Mouse (Mus musculus) adrenal gland, adult 8-10 months (tissue): Measurements from ENCODE around the gene Atp8a2. TPM values are rescaled to one million over a fixed set of nuclear protein-coding genes. Genes with fewer than 3 reads are reported as not detected.

Experiments used
- DNase-seq: peaks from one replicate; pipeline ENCODE4 v3.0.0; 2022
- microRNA-seq, 2 experiments: library from miRNA; unstranded; fragments of <30 nt; microRNA quantifications; one replicate each; pipeline ENCODE4 v1.2.0; 2022
- total RNA-seq, 4 experiments: library from RNA; stranded (reverse); gene quantifications; 2 replicates each; pipeline ENCODE4 v1.2.4; 2022

The Atp8a2 gene
- total RNA-seq, 4 experiments from 2014 or later = 1.1 to 4.7 (median 2.3) TPM

DNA sequence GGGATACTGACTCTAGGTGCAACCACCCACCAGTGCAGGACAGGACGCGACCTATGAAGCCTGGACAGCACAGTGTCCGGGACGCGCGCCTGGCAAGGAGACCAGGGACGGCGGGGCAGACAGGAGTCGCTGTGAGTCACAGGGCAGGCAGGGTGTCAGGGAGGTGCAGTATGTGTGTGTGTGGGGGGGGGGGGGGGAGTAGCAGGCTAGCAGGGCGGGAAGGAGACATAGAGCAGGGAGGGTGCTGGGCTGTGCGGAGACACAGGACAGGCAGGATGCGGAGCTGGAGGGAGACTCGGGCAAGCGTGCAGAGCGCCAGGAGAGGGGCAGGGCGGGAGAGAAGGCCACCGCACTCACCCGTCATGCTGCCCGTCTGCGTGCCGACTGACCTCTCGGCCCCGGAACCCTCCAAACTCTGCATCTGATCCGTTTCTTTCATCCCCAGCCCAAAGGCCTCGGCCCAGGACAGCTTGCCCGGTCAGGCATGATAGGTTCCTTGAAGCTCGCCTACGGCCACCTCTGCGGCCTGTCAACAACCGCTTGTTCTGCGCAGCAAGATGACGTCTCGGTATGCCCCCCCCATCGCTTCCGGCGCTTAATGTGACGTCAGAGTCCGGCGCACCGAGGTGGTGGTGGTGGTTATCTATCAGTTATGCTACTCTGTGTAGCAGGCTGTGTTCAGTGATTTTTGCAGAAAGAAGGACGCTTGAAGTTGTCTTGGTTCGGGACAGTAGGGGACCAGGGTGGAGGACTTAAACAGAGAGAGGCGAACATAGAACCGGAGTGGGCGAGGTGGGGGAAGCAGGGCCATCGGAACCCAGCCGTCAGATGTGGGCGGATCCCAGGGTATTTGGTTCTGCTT lies 599.4 kb downstream of the Atp8a2 start, which contains the start of gene Cdadc1:
TSS of gene Cdadc1 (minus strand) at position 562 of the 862 bp plus-strand sequence.
- peak; percentile 93 for DNase-seq

DNA sequence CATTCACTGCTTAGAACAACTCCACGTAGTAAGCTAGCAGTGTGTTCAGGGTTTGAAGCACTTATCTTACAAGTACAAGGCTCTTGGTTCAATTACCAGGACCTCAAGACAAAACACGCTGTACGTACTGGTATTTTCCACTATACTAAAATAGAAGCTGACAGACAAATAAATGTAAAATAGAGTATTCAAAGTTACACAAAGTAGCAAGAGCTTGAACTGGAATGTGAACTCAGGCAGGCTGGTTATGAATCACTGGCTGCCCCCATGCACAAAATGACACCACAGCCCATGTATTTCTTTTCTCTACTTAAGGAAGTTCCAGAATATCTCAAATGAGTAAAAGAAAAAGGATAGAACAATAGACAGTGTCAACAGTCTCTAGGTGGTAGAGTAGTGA lies 602.0 kb downstream of the Atp8a2 start:
- DNase-seq = no peak

GRCm38 (mm10) chr14:59592593-59592992 lies 604.4 kb downstream of the Atp8a2 start:
- DNase-seq = no peak

DNA sequence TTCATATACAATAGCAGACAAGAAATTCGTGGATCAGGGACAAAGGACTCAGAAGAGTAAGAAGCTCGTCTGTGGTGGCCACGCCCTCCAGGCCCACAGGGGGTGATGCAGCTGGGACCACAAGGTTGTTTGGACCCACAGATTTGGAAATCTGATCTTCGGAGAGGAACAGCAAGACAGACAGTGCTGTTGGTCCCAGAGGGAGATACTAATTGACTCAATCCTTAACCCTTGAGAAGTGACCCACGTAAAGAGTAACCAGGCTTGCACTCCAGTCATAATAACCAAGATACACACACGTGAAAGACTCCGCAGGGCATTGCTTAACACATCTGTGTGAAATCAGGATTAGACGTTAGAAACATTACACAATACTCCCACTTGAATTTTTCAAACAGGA lies 605.1 kb downstream of the Atp8a2 start:
- DNase-seq = no peak

DNA sequence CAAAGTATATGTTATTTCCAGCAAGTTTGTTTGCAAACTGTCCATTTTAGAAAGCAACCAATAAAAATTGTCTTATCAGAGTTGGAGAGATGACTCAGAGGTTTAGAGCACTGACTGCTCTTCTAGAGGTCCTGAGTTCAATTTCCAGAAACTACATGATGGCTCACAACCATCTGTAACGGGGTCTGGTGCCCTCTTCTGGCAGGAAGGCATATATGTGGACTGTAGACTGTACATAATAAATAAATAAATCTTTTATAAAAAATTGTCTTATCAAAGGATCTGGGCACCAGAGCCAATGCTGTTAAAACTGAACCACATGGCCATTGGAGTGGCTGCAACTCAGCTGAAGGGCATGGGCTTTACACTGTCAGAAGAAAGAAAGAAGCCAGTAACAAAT lies 606.4 kb downstream of the Atp8a2 start:
- DNase-seq = no peak

Small RNA genes lying within 50 kb of the gene (microRNA-seq; reads per million reads assigned to microRNA genes)
- 0 reads per million in 2 experiments for gene Mir719

Other genes starting within 250 kb of the Atp8a2 start
- gene Nupl1, start 54.3 kb upstream of the Atp8a2 start, total RNA-seq = under 1 TPM in 1 of 4 experiments, not detected in 3; 0.12 TPM
- gene Gm49336, start 54.3 kb upstream of the Atp8a2 start, total RNA-seq = 10 to 100 TPM; 33.5 to 38.4 (median 36.6) TPM
- 10 to 100 TPM; 47.6 to 66.7 (median 59.9) TPM for gene Mtmr6, start 68.0 kb upstream of the Atp8a2 start, total RNA-seq
- gene Amer2, start 176.1 kb upstream of the Atp8a2 start, total RNA-seq = 1 to 10 TPM; 4.4 to 5.9 (median 4.6) TPM